Mouse (Mus musculus) embryonic facial prominence, embryonic 15.5 days (tissue): ENCODE measurements at regions not wholly inside any gene's neighbourhood (a gene's known extent, or its start where the extent isn't known, plus 50 kb on each side); places are given as distances from the start of the nearest gene placed in this dataset.

Experiments used
- ATAC-seq: fragments of 200-750 bp; cut with Nextera tagmentation; 2 replicates; pipeline ENCODE4 v1.8.0; 2017; ENCODE audit warnings: low read depth, moderate TSS enrichment; ENCODE audit not compliant: insufficient number of reproducible peaks, low FRiP score, low TSS enrichment
- H3K27ac ChIP-seq: fragments of 300-500 bp; sonication (generic); replicated peaks from 2 replicates; pipeline ENCODE4 v1.5.1; 2015; ENCODE audit warnings: mild to moderate bottlenecking, inconsistent platforms
- H3K27me3 ChIP-seq: fragments of 300-500 bp; sonication (generic); 2 replicates; pipeline ENCODE4 v1.6.1; 2015; ENCODE audit warnings: inconsistent platforms
- H3K36me3 ChIP-seq: fragments of 300-500 bp; sonication (generic); 2 replicates; pipeline ENCODE4 v1.6.1; 2015; ENCODE audit warnings: mild to moderate bottlenecking, inconsistent platforms
- H3K4me1 ChIP-seq: fragments of 300-500 bp; sonication (generic); 2 replicates; pipeline ENCODE4 v1.6.1; 2015; ENCODE audit warnings: inconsistent platforms
- H3K4me2 ChIP-seq: fragments of 300-500 bp; sonication (generic); replicated peaks from 2 replicates; pipeline ENCODE4 v1.6.1; 2015; ENCODE audit warnings: mild to moderate bottlenecking, inconsistent platforms
- H3K4me3 ChIP-seq: fragments of 300-500 bp; sonication (generic); replicated peaks from 2 replicates; pipeline ENCODE4 v1.5.1; 2015; ENCODE audit warnings: mild to moderate bottlenecking, inconsistent platforms
- H3K9ac ChIP-seq: fragments of 300-500 bp; sonication (generic); 2 replicates; pipeline ENCODE4 v1.6.1; 2015; ENCODE audit warnings: inconsistent platforms
- H3K9me3 ChIP-seq: fragments of 300-500 bp; sonication (generic); replicated peaks from 2 replicates; pipeline ENCODE4 v1.6.1; 2016; ENCODE audit warnings: inconsistent platforms
- WGBS: fragments of 180-500 bp; shearing (Covaris S2); methylation state at CpG from one replicate; pipeline ENCODE4 v1.1.7; 2015; 5-methylcytosine and 5-hydroxymethylcytosine counted together

DNA sequence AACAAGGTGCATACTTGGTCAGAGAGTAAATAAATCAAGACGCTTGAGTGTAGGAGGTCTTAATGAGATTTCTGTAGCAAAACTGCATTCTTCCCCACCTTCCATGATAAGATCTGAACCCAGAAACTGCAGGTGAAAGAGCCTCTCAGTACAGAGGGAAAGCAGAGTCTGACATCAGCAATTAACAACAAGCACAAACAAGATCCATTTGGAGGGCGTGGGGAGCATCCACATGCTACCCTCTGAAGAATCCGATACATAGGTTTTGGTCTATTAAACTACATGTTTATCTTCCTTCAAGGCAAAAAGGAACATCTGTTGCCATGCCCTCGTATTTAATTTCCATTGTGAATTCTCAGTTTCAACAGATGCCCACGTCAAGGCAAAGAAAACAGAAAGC is 124.2 kb downstream of the S1pr1 start:
- Histone ChIP-seq H3K27me3 (no peaks in the 10 kb centered on the region), H3K4me2 (no peak overlapping the region), H3K9ac (no peak overlapping the region), H3K4me3 (no peak overlapping the region), H3K27ac (no peak overlapping the region), H3K9me3 (no peaks in the 10 kb centered on the region), H3K36me3 (no peaks in the 10 kb centered on the region), H3K4me1 (no peaks in the 10 kb centered on the region)
- no peak for ATAC-seq
- 49% methylated on average over 5 of the region's 5 CpGs for WGBS

GRCm38 (mm10) chr3:115588585-115588984 is 126.3 kb downstream of the S1pr1 start:
- Histone ChIP-seq H3K27ac (no peak overlapping the region), H3K4me1 (no peaks in the 10 kb centered on the region), H3K27me3 (no peaks in the 10 kb centered on the region), H3K9me3 (no peaks in the 10 kb centered on the region), H3K36me3 (no peaks in the 10 kb centered on the region), H3K4me2 (no peak overlapping the region), H3K9ac (no peak overlapping the region), H3K4me3 (no peak overlapping the region)
- WGBS: 47% methylated on average over 2 of the region's 2 CpGs
- no peak for ATAC-seq

DNA sequence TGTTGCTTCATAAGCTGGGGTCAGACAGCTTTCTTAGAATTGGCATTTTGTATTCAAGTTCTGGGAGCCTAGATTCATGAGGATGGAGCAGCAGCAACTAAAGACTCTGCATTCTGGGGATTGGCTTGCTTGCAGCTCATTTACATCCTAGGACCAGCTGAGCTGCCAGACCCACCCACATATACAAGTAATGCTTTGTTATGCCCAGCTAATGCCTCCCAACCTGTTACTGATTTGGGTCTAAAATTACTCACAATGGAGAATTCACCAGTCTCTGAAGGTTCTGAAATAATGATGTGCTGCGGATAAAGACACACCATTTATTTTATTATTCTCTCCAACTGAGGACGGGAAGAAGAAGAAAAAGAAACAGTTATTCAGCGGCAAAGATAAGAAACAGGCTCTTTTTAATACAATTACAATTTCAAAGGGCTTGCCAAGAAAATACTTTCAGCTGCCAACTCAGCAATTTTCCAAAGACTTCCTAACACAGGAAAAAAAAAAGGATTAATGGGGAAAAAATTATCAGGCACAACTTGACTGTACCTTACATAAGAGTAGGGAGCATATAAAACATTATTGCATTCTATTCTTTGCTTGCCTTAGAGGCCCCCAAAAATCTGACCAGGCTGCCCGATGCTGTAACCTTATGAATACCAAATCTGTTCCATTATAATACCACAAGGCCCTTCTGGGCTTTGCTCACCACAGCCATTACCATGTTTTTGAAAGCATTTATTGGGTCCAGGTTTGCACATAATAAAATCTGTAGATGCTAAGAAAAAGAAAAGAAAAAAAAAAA is 134.5 kb downstream of the S1pr1 start:
- 0 out of 2 replicates have a peak, but pooled peaks cover 4% of the 10 kb centered on the region for H3K4me1 ChIP-seq
- no peaks in the 10 kb centered on the region for H3K9me3 ChIP-seq
- ATAC-seq: no peak
- H3K36me3 ChIP-seq: no peaks in the 10 kb centered on the region
- H3K27me3 ChIP-seq: no peaks in the 10 kb centered on the region
- no peak overlapping the region for H3K4me2 ChIP-seq
- 35% methylated on average over 4 of the region's 4 CpGs for WGBS
- no peak overlapping the region for H3K9ac ChIP-seq
- H3K27ac ChIP-seq: no peak overlapping the region
- H3K4me3 ChIP-seq: no peak overlapping the region

DNA sequence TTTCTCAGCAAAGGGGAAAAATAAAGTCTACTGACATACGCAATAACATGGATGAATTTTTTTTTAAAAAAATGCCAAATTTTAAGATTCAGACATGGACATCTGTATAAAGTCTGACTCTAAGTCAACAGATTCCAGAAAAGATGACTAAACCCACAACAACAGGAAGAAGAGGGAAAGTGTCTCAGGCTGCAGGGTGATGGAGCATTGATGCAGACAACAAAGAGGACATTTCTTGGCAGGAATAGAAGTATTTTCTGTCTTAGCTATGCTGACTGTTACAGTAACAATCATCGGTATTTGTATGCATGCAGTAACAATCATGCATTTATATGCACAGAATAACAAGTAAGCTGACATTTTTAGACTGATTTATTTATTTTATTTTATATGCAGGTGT is 139.5 kb downstream of the S1pr1 start:
- H3K27me3 ChIP-seq: no peaks in the 10 kb centered on the region
- 0 out of 2 replicates have a peak, but pooled peaks cover 4% of the 10 kb centered on the region for H3K4me1 ChIP-seq
- H3K9me3 ChIP-seq: no peaks in the 10 kb centered on the region
- no peak overlapping the region for H3K4me2 ChIP-seq
- H3K4me3 ChIP-seq: no peak overlapping the region
- ATAC-seq: no peak
- H3K27ac ChIP-seq: no peak overlapping the region
- 72% methylated on average over 2 of the region's 2 CpGs for WGBS
- no peaks in the 10 kb centered on the region for H3K36me3 ChIP-seq
- H3K9ac ChIP-seq: no peak overlapping the region

DNA sequence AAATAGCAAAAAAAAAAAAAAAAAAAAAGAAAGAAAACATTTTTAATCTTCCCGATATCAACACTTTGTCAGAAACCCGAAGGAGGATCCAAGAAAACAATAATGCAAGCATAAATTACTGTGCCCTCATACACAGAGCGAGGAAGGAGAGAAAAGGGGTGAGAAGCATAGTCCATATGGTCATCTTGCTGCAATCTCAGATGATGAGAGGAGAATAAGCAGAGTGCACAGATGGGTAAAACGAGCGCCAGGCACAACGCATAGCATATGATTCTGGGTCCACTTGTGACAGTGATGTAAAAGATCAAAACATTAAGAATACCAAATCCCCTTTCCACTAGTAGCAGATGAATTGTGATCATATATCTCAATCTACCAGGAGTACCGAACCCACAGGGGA is 152.1 kb downstream of the S1pr1 start:
- H3K4me3 ChIP-seq: no peak overlapping the region
- no peaks in the 10 kb centered on the region for H3K9me3 ChIP-seq
- no peaks in the 10 kb centered on the region for H3K27me3 ChIP-seq
- 76% methylated on average over 7 of the region's 7 CpGs for WGBS
- H3K4me1 ChIP-seq: no peaks in the 10 kb centered on the region
- no peak for ATAC-seq
- H3K36me3 ChIP-seq: no peaks in the 10 kb centered on the region
- H3K27ac ChIP-seq: no peak overlapping the region
- H3K9ac ChIP-seq: no peak overlapping the region
- H3K4me2 ChIP-seq: no peak overlapping the region

GRCm38 (mm10) chr3:115554809-115555708 is 159.8 kb downstream of the S1pr1 start:
- H3K27me3 ChIP-seq: no peaks in the 10 kb centered on the region
- no peak for ATAC-seq
- 33% methylated on average over 10 of the region's 10 CpGs for WGBS

DNA sequence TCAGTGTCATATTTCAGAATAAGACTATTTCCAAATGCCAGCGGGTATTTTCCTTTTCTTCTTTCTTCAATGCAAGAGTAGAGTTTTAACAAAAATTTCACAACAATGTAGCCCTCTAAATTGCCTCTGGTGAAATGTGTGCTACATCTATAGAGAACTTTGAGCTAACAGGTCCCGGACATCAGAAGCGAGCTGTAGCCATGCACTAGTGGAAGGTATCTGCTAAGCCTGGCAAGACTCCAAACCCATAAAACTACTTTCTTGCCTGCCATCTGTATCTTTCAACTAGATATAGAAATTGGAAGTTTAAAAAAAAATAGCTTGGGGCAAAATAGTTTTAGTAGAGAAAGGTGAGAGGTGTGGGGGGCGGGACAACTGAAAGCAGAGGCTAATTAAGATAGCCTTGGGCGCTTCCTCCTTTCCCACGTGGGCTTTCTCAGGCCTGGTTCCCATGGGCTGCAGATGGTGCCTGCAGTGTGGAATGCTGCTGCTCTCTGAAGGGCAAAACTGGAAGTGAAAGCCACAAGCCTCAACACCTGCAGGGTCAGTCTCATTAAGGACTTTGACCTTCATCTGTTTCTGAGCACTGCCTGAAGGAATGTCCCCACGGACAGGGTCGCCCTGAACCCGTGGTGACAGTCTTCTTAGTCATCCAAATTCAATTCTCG is 160.9 kb downstream of the S1pr1 start:
- ATAC-seq: no peak
- Histone ChIP-seq H3K27ac (no peak overlapping the region), H3K27me3 (no peaks in the 10 kb centered on the region), H3K9me3 (no peaks in the 10 kb centered on the region), H3K4me1 (peaks cover 12% of the 10 kb centered on the region), H3K4me3 (no peak overlapping the region; the same call in 1 of the 2 replicates), H3K36me3 (no peaks in the 10 kb centered on the region), H3K4me2 (peak overlapping the region; percentile 25), H3K9ac (no peak overlapping the region)
- 15% methylated on average over 10 of the region's 10 CpGs for WGBS

More at GRCm38 (mm10) chr3:115554809-115555708, 159.8 kb downstream of the S1pr1 start:
- Histone ChIP-seq H3K27ac (no peak overlapping the region), H3K4me2 (no peak overlapping the region), H3K9me3 (no peaks in the 10 kb centered on the region), H3K36me3 (no peaks in the 10 kb centered on the region), H3K4me1 (peaks cover 12% of the 10 kb centered on the region), H3K4me3 (no peak overlapping the region), H3K9ac (no peak overlapping the region)

GRCm38 (mm10) chr3:115541789-115542188 is 173.1 kb downstream of the S1pr1 start:
- 88% methylated on average over 1 of the region's 1 CpGs for WGBS

GRCm38 (mm10) chr3:115538355-115538754 is 176.5 kb downstream of the S1pr1 start:
- no peak for ATAC-seq
- no peak overlapping the region for H3K27ac ChIP-seq
- 81% methylated on average over 6 of the region's 6 CpGs for WGBS
- no peaks in the 10 kb centered on the region for H3K27me3 ChIP-seq
- no peak overlapping the region for H3K4me2 ChIP-seq
- H3K4me3 ChIP-seq: no peak overlapping the region
- no peaks in the 10 kb centered on the region for H3K36me3 ChIP-seq
- H3K4me1 ChIP-seq: no peaks in the 10 kb centered on the region
- H3K9ac ChIP-seq: no peak overlapping the region
- no peaks in the 10 kb centered on the region for H3K9me3 ChIP-seq

More at GRCm38 (mm10) chr3:115541789-115542188, 173.1 kb downstream of the S1pr1 start:
- Histone ChIP-seq H3K4me2 (no peak overlapping the region), H3K36me3 (no peaks in the 10 kb centered on the region), H3K4me1 (no peaks in the 10 kb centered on the region), H3K27ac (no peak overlapping the region), H3K9me3 (no peaks in the 10 kb centered on the region), H3K27me3 (no peaks in the 10 kb centered on the region), H3K9ac (no peak overlapping the region), H3K4me3 (no peak overlapping the region)
- no peak for ATAC-seq

DNA sequence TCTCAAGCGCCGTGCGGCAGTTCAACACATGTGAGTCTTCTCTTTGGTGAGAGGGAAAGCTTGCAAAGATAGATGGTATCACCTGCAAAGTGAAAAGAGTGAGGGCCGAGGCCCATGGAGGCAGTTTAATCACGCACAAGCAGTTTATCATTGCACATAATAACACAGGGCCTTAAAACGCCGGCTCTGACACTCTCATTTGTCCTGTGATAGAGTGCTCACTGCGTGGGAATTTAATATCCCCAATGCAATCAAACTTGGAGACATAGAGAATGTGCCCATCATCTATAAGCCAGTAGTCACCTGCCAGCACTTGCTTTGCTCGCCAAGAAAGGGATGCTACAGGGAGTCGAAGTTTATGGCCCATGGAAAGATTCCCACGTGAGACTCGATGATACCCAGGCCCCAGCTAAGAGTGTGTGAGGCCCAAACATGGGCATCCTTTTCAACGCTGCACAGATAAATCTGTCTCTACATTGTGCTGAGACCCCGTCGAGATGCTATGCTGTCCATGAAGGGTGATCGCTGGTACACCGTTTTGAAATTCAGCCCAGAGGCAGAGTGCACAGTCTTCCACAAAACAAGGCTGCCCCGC is 182.6 kb downstream of the S1pr1 start:
- Histone ChIP-seq H3K9me3 (no peaks in the 10 kb centered on the region), H3K9ac (no peak overlapping the region), H3K27me3 (no peaks in the 10 kb centered on the region), H3K4me1 (no peaks in the 10 kb centered on the region), H3K27ac (no peak overlapping the region), H3K36me3 (no peaks in the 10 kb centered on the region), H3K4me3 (no peak overlapping the region), H3K4me2 (no peak overlapping the region)
- WGBS: 81% methylated on average over 18 of the region's 18 CpGs
- ATAC-seq: no peak

DNA sequence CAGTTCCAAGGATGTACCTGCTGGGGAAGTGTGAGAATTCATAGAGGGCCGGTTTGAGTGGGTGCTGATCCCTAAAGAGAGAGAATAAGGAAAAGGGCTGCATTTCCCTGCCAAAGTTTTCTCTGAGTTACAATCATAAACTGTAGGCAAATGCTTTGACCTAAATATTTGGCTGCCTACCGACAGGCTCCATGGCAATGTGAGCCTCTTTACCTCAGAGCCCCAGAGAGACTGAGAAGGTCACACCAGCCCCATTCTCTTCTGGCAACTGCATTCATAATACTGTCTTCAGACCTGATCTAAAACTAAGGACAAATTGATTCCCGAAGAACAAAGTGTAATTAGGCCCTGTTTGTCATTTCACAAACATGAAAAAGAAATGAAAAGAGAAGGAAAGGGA is 184.4 kb downstream of the S1pr1 start:
- H3K27me3 ChIP-seq: no peaks in the 10 kb centered on the region
- no peaks in the 10 kb centered on the region for H3K9me3 ChIP-seq
- 68% methylated on average over 3 of the region's 3 CpGs for WGBS
- H3K9ac ChIP-seq: no peak overlapping the region
- no peak for ATAC-seq
- H3K36me3 ChIP-seq: no peaks in the 10 kb centered on the region
- no peaks in the 10 kb centered on the region for H3K4me1 ChIP-seq
- H3K4me3 ChIP-seq: no peak overlapping the region
- H3K4me2 ChIP-seq: no peak overlapping the region
- H3K27ac ChIP-seq: no peak overlapping the region
